ENCODE assay signal across 18 mouse cellular contexts in genomic region chr8:83076621-83077020, GRCm38 (mm10).
"Had no signal": no experiment of that assay in that cellular context is flagged by ENCODE, and none has a peak within 500 bp of the region (broad histone marks: within the 10 kb centered on the region; RNA-seq: fewer than 3 reads in every experiment).

No protein-coding gene starts in this region.

- H3K4me3 ChIP-seq: liver, embryonic 13.5 days; myocyte; neural tube, embryonic 13.5 days; stomach, embryonic 15.5 days had no signal

- DNase-seq: kidney, adult 11 months; kidney, adult 8-10 months; kidney, postnatal 10 days; kidney, postnatal 4 days; left cerebral cortex, postnatal 4 days; liver, embryonic 13.5 days; lung, adult 2 months; lung, postnatal 14 days; lung, postnatal 4 days; retina, postnatal 1 day; right cerebral cortex, postnatal 25 days; spleen, adult 18-20 months; thymus, postnatal 25 days had no signal

- H3K9ac ChIP-seq: liver, embryonic 13.5 days; neural tube, embryonic 13.5 days; stomach, embryonic 15.5 days had no signal

- H3K27ac ChIP-seq: liver, embryonic 13.5 days; neural tube, embryonic 13.5 days; stomach, embryonic 15.5 days had no signal

- H3K36me3 ChIP-seq: liver, embryonic 13.5 days; neural tube, embryonic 13.5 days; stomach, embryonic 15.5 days had no signal

- H3K4me2 ChIP-seq: liver, embryonic 13.5 days; midbrain, embryonic 11.5 days; neural tube, embryonic 13.5 days; stomach, embryonic 15.5 days had no signal

- ATAC-seq: midbrain, embryonic 16.5 days had no signal

- H3K9me3 ChIP-seq: liver, embryonic 13.5 days; neural tube, embryonic 13.5 days; stomach, embryonic 15.5 days had no signal

- H3K4me1 ChIP-seq: liver, embryonic 13.5 days; stomach, embryonic 15.5 days had no signal

- H3K27me3 ChIP-seq: liver, embryonic 13.5 days; neural tube, embryonic 13.5 days; stomach, embryonic 15.5 days had no signal
